Mouse (Mus musculus) midbrain, embryonic 11.5 days (tissue): Measurements from ENCODE around the gene Dap. TPM values are rescaled to one million over a fixed set of nuclear protein-coding genes. Genes with fewer than 3 reads are reported as not detected.

Source experiments
- ATAC-seq: fragments of 200-750 bp; cut with Nextera tagmentation; 2 replicates; pipeline ENCODE4 v1.8.0; 2017; ENCODE audit warnings: moderate TSS enrichment, moderate library complexity; ENCODE audit not compliant: low FRiP score
- DNase-seq: peaks from one replicate; pipeline ENCODE4 v3.0.0; 2015; ENCODE audit warnings: low spot score; ENCODE audit errors: missing footprints
- H3K27ac ChIP-seq: fragments of 300-500 bp; sonication (generic); 2 replicates; pipeline ENCODE4 v1.5.1; 2014; ENCODE audit warnings: low read depth, low read length
- H3K27me3 ChIP-seq: fragments of 300-500 bp; sonication (generic); 2 replicates; pipeline ENCODE4 v1.6.1; 2014; ENCODE audit warnings: mild to moderate bottlenecking, low read length, moderate library complexity, mixed read lengths; ENCODE audit not compliant: control insufficient read depth, insufficient read depth
- H3K36me3 ChIP-seq: fragments of 300-500 bp; sonication (generic); 2 replicates; pipeline ENCODE4 v1.6.1; 2014; ENCODE audit warnings: mild to moderate bottlenecking, low read length, moderate library complexity, mixed read lengths; ENCODE audit not compliant: control insufficient read depth, insufficient read depth
- H3K4me1 ChIP-seq: fragments of 300-500 bp; sonication (generic); 2 replicates; pipeline ENCODE4 v1.6.1; 2014; ENCODE audit warnings: low read length; ENCODE audit not compliant: control insufficient read depth, insufficient read depth
- H3K4me2 ChIP-seq: fragments of 300-500 bp; sonication (generic); 2 replicates; pipeline ENCODE4 v1.6.1; 2014; ENCODE audit warnings: mild to moderate bottlenecking, moderate library complexity
- H3K4me3 ChIP-seq: fragments of 300-500 bp; sonication (generic); 2 replicates; pipeline ENCODE4 v1.5.1; 2014; ENCODE audit warnings: low read depth, low read length
- H3K9ac ChIP-seq: fragments of 300-500 bp; sonication (generic); 2 replicates; pipeline ENCODE4 v1.6.1; 2014; ENCODE audit warnings: low read length
- H3K9me3 ChIP-seq: fragments of 300-500 bp; sonication (generic); 2 replicates; pipeline ENCODE4 v1.6.1; 2016; ENCODE audit warnings: low read length; ENCODE audit not compliant: control insufficient read depth
- WGBS: fragments of 180-500 bp; shearing (Covaris S2); extraction: QIAGEN DNeasy Blood & Tissue Kit; methylation state at CpG from one replicate; pipeline ENCODE4 v1.1.7; 2014; 5-methylcytosine and 5-hydroxymethylcytosine counted together
- polyA plus RNA-seq: library from polyadenylated mRNA; unstranded; fragments of >200 nt; fragmentation: Nextera tagmentation; extraction: Ambion mirVana; gene quantifications from 2 replicates; pipeline ENCODE4 v1.2.1, GENCODE M21; 2014

Dap gene
- polyA plus RNA-seq, 1 experiment from 2014 or later: 40.3 TPM

DNA sequence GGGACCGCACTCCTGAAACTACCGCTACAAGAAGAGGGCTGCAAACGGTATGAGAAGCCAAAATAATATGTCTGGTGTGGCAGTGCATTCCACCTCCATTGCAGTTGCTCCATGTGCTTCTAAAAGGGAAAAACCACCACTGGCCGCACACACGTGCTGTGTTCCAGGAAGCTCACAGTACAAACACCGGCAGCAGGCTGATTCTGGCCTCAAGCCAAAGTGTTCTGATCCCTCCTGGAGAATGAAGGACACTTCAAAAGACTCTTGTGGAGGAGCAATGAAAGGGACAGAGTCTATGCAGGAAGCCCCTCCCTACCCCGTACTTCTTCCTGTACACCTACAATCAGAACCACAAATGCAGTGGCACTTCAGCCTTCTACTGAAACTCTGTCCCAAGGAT, 12.2 kb upstream of the Dap start:
- no peak overlapping the region for H3K9ac ChIP-seq
- no peaks in the 10 kb centered on the region for H3K36me3 ChIP-seq
- H3K9me3 ChIP-seq: no peaks in the 10 kb centered on the region
- no peak overlapping the region for H3K4me2 ChIP-seq
- no peaks in the 10 kb centered on the region for H3K4me1 ChIP-seq
- no peak overlapping the region for H3K4me3 ChIP-seq
- no peak overlapping the region for H3K27ac ChIP-seq
- no peak for ATAC-seq
- 88% methylated on average over 7 of the region's 7 CpGs for WGBS
- DNase-seq: peak; percentile 69
- H3K27me3 ChIP-seq: no peaks in the 10 kb centered on the region

DNA sequence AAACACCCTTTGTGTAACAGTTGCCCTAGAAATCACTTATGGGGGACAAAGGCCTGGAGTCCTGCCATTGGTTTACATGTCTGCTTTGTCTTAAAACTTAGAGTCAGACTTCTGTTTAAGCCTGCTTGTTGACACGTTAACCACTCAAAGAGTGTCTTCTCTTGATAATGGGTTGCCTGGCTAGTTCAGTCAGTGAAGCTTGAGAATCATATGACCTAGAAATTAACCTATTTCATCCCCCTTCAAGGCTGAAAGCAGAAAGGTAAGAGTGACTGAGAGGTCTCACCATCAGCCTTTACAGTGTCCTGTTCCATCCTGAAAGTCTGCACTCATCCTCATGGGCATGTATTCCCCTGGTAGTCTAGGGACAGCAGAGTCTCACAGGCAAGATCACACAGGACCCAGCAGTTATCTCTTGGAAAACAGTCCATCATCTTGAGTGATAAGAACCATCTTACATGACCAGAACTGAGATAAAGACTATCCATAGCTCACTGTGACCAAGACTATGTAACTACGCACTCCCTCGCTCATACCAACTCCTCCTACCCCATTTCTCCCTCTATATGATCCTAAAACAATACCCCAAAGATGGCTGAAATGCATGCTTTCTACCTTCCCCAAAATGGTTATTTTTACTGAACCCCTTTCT, 10.4 kb upstream of the Dap start:
- no peaks in the 10 kb centered on the region for H3K27me3 ChIP-seq
- 88% methylated on average over 3 of the region's 3 CpGs for WGBS
- ATAC-seq: no peak
- H3K9ac ChIP-seq: no peak overlapping the region
- no peaks in the 10 kb centered on the region for H3K36me3 ChIP-seq
- H3K4me2 ChIP-seq: no peak overlapping the region
- DNase-seq: no peak
- H3K4me3 ChIP-seq: no peak overlapping the region
- no peaks in the 10 kb centered on the region for H3K9me3 ChIP-seq
- H3K27ac ChIP-seq: no peak overlapping the region
- no peaks in the 10 kb centered on the region for H3K4me1 ChIP-seq

DNA sequence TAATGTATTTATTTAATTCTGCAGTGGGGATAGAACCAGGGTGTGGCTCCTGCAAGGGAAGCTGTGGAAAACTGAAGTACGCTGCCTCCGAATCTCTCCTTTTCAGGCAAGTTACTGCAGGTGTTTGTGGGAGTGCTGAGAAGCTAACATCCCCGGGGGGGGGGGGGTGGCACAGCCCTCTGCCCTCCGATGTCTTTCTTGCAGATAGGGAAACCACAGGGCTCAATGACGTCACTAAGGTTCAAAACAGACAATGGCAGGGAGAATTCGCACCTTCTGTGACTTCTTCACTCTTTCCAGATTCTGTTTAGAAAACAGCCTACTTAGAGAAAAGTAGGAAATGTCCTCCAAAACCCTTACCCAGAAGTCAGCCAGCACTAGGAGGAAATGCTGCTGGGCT, 1.9 kb upstream of the Dap start:
- H3K4me1 ChIP-seq: 0 out of 2 replicates have a peak, but pooled peaks cover 3% of the 10 kb centered on the region
- ATAC-seq (no peak), DNase-seq (no peak)
- no peak overlapping the region for H3K4me2 ChIP-seq
- H3K9me3 ChIP-seq: no peaks in the 10 kb centered on the region
- 80% methylated on average over 6 of the region's 6 CpGs for WGBS
- no peaks in the 10 kb centered on the region for H3K27me3 ChIP-seq
- H3K27ac ChIP-seq: no peak overlapping the region
- no peaks in the 10 kb centered on the region for H3K36me3 ChIP-seq
- H3K4me3 ChIP-seq: no peak overlapping the region
- no peak overlapping the region for H3K9ac ChIP-seq

DNA sequence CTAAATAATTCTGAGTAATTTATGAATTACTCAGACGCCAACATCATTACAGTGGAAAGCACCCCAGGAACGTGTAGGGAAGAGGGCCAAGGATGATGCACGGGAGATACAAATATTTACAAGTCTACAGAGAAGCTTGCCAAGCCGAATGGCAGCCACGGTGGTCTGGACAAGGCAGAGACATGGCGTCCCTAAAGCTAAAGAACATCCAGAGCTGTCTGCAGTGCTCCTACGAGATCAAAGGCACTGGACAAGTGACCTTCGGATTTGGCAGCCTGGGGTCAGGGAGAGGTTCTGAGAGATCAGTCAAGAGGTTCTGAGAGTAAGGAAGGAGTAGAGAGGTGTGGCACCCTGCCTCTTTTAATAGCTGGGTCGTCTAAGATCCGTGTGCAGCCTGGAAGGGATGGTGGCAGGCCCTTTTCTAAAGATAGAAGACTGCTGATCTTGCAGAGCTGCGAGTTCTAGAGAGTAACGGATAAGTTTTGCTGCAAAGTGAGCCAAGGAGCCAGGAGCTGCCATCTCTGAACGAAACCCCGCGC, 449 bp upstream of the Dap start:
- H3K4me3 ChIP-seq: peak overlapping the region; percentile 70
- H3K9me3 ChIP-seq: no peaks in the 10 kb centered on the region
- H3K27ac ChIP-seq: no peak overlapping the region
- H3K9ac ChIP-seq: peak overlapping the region; percentile 45; the same call in 1 of the 2 replicates
- 0 out of 2 replicates have a peak, but pooled peaks cover 3% of the 10 kb centered on the region for H3K4me1 ChIP-seq
- WGBS: 45% methylated on average over 15 of the region's 15 CpGs
- no peaks in the 10 kb centered on the region for H3K27me3 ChIP-seq
- H3K4me2 ChIP-seq: peak overlapping the region; percentile 73
- ATAC-seq: peak; percentile 36
- no peak for DNase-seq
- H3K36me3 ChIP-seq: no peaks in the 10 kb centered on the region

DNA sequence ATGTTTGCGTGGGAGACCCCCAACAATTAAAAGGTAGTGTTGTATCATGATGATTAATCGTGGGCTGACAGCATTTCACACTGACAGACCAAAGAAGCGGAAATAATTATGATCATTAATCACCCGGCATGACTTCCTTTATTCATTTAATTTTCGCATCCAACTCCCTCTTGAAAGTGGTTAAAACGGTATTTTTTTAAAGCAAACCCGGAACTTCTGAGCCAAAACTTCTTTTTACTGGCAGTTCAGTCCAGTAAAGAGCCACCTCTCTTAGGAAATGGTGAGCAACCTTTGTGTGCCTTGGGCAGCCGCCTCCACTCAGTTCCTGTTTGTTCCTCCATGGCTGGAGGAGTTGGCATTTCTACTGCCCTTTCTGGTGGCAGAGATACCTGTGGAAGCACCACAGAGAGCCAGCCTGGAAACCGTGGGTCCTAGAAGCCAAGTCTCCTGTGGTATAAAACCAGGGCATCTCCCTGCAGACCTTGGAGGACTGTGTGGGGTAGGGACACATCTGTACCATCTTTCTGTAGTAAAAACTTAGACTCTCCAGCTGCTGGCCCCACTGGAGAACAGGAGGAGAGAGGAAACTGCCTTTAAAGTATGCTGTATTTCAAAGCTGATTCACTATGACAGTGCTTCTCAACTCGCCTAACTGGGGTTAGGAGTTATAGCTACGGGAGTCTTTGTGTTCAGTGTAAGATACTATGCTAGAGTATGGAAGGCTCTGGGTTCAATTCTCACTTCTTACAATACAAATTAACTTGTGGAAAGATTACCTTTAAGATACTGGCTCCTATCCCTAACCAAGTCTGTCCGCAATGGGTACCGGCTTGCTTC, 910 bp downstream of the Dap start:
- Histone ChIP-seq H3K4me2 (peak overlapping the region; percentile 73), H3K4me3 (peak overlapping the region; percentile 70), H3K27ac (no peak overlapping the region), H3K36me3 (no peaks in the 10 kb centered on the region), H3K9ac (peak overlapping the region; percentile 82), H3K9me3 (no peaks in the 10 kb centered on the region), H3K27me3 (no peaks in the 10 kb centered on the region), H3K4me1 (0 out of 2 replicates have a peak, but pooled peaks cover 3% of the 10 kb centered on the region)
- WGBS: 52% methylated on average over 13 of the region's 13 CpGs
- DNase-seq (peak; percentile 84), ATAC-seq (no peak)

DNA sequence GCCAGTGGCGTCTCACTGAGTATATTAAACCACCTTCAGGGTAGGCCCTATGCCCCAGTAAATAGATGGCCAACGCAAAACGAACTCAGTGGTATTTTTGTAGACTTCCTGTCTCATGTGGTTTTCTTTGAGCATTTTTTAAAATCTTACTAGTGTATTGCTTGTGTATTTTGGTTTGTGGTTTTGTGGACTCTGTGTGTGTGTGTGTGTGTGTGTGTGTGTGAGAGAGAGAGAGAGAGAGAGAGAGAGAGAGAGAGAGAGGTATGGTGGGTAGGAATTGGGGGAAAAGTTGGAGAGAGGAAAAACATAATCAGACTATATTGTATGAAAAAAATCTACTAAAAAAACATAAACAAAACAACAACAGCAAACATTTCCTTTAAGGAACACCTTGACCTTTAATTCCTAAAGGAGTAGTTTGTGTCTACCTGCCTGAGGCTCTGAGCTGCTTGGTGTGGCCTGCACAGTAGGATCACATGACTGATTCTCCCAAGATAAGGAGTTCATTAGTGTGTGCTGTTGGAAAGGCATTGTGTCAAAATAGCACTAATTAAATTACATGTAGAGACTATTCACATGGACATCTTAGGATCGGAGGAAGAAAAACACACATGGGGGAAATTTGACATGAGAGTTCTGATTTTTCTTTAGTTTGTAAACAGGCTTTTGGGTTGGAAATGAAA, 1.7 kb downstream of the Dap start:
- no peak for ATAC-seq
- Histone ChIP-seq H3K27me3 (no peaks in the 10 kb centered on the region), H3K4me2 (no peak overlapping the region), H3K27ac (no peak overlapping the region), H3K9ac (no peak overlapping the region), H3K9me3 (no peaks in the 10 kb centered on the region), H3K36me3 (no peaks in the 10 kb centered on the region), H3K4me3 (no peak overlapping the region), H3K4me1 (0 out of 2 replicates have a peak, but pooled peaks cover 3% of the 10 kb centered on the region)
- no peak for DNase-seq
- 94% methylated on average over 4 of the region's 4 CpGs for WGBS

DNA sequence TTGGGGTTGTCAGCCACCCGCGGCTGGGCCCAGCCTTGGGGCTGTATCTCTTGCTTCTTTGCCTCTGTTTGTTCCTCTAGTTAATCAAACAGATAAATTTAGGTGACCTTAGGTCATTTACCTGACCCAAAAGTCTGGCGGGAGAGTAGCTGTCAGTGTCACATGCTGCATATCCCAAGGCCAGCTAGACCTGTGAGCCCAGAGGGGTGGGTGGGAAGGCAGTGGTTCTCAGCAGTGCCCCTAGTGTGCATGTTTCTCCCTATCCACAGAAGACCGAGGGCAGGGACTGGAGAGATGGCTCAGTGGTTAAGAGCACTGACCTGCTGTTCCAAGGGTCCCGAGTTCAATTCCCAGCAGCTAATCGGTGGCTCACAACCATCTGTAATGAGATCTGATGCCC, 2.4 kb downstream of the Dap start:
- H3K9me3 ChIP-seq: no peaks in the 10 kb centered on the region
- no peak overlapping the region for H3K4me2 ChIP-seq
- 84% methylated on average over 6 of the region's 6 CpGs for WGBS

DNA sequence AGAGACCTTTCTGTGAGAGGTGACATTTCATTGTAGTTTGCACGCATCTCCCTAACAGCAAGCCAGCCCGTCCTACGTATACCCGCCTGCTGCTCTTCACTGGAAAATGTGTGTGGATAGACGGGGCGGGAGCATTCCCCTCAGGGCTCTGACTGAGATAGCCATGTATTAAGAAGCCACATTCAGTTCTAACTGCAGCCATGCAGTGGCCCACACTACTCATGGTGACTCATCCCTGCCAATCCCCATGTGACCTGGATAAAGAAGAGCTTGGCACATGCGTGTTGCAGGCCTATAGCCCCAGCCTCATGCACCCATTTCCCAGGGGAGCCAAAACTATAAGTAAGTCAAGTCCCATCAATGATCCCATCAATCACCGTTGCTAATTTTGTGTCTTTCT, 3.7 kb downstream of the Dap start:
- Histone ChIP-seq H3K4me1 (0 out of 2 replicates have a peak, but pooled peaks cover 3% of the 10 kb centered on the region), H3K27me3 (no peaks in the 10 kb centered on the region), H3K4me3 (no peak overlapping the region), H3K27ac (no peak overlapping the region), H3K9ac (no peak overlapping the region), H3K9me3 (no peaks in the 10 kb centered on the region), H3K4me2 (no peak overlapping the region), H3K36me3 (no peaks in the 10 kb centered on the region)
- ATAC-seq (no peak), DNase-seq (no peak)
- 92% methylated on average over 8 of the region's 8 CpGs for WGBS

More for the DNA sequence above, 2.4 kb downstream of the Dap start:
- Histone ChIP-seq H3K9ac (no peak overlapping the region), H3K27ac (no peak overlapping the region), H3K4me3 (no peak overlapping the region), H3K27me3 (no peaks in the 10 kb centered on the region), H3K4me1 (0 out of 2 replicates have a peak, but pooled peaks cover 3% of the 10 kb centered on the region), H3K36me3 (no peaks in the 10 kb centered on the region)
- DNase-seq (no peak), ATAC-seq (no peak)
